Mouse (Mus musculus) forebrain, postnatal 0 days (tissue): Measurements from ENCODE around the gene Rnase4. TPM values are rescaled to one million over a fixed set of nuclear protein-coding genes. Genes with fewer than 3 reads are reported as not detected.
A peak's percentile ranks its signal among the peaks of the same experiment; 100 is the strongest.

Experiments
- ATAC-seq: fragments of 200-750 bp; cut with Nextera tagmentation; 2 replicates; pipeline ENCODE4 v1.8.0; 2017; ENCODE audit warnings: mild to moderate bottlenecking, moderate library complexity
- DNase-seq: peaks from one replicate; pipeline ENCODE4 v3.0.0-alpha.2; 2015
- H3K27ac ChIP-seq: fragments of 300-500 bp; sonication (generic); 2 replicates; pipeline ENCODE4 v1.5.1; 2014; ENCODE audit warnings: low read depth, mild to moderate bottlenecking, antibody characterized with exemption, low read length, moderate library complexity, mixed read lengths
- H3K27me3 ChIP-seq: fragments of 300-500 bp; sonication (generic); 2 replicates; pipeline ENCODE4 v1.6.1; 2014; ENCODE audit warnings: mild to moderate bottlenecking, low read length, mixed read lengths; ENCODE audit not compliant: insufficient read depth
- H3K36me3 ChIP-seq: fragments of 300-500 bp; sonication (generic); 2 replicates; pipeline ENCODE4 v1.6.1; 2014; ENCODE audit warnings: mild to moderate bottlenecking, moderate library complexity; ENCODE audit not compliant: insufficient read depth
- H3K4me1 ChIP-seq: fragments of 300-500 bp; sonication (generic); 2 replicates; pipeline ENCODE4 v1.6.1; 2014; ENCODE audit warnings: antibody characterized with exemption; ENCODE audit not compliant: insufficient read depth
- H3K4me2 ChIP-seq: fragments of 300-500 bp; sonication (generic); 2 replicates; pipeline ENCODE4 v1.6.1; 2014; ENCODE audit warnings: low read depth, mild to moderate bottlenecking, moderate library complexity
- H3K4me3 ChIP-seq: fragments of 300-500 bp; sonication (generic); 2 replicates; pipeline ENCODE4 v1.5.1; 2014; ENCODE audit warnings: low read depth, low read length, mixed read lengths
- H3K9ac ChIP-seq: fragments of 300-500 bp; sonication (generic); 2 replicates; pipeline ENCODE4 v1.6.1; 2014; ENCODE audit warnings: mild to moderate bottlenecking
- H3K9me3 ChIP-seq: fragments of 300-500 bp; sonication (generic); 2 replicates; pipeline ENCODE4 v1.6.1; 2016; ENCODE audit warnings: low read length
- CTCF ChIP-seq: sonication (generic); IDR thresholded peaks from 2 replicates; pipeline ENCODE4 v1.5.1; 2016; ENCODE audit warnings: antibody characterized with exemption, control low read depth, low read depth
- WGBS: fragments of 180-500 bp; shearing (Covaris S2); extraction: QIAGEN DNeasy Blood & Tissue Kit; methylation state at CpG from one replicate; pipeline ENCODE4 v1.1.7; 2014; 5-methylcytosine and 5-hydroxymethylcytosine counted together
- polyA plus RNA-seq: library from polyadenylated mRNA; unstranded; fragments of >200 nt; fragmentation: Nextera tagmentation; extraction: Ambion mirVana; gene quantifications from 2 replicates; pipeline ENCODE4 v1.2.1, GENCODE M21; 2015
- total RNA-seq: library from RNA; depleted of rRNA; stranded (reverse); fragments of >200 nt; gene quantifications from 2 replicates; pipeline ENCODE4 v1.2.3, GENCODE M21; 2014

The Rnase4 gene
- total and polyA plus RNA-seq, 2 experiments from 2014 or later = 16.3 to 27.7 TPM

- under 1% methylated on average over 23 of the region's 23 CpGs for WGBS
- H3K27me3 ChIP-seq = no peaks in the 10 kb centered on the region
- H3K4me3 ChIP-seq = peak overlapping the region; percentile 63
- peak overlapping the region; percentile 65 for H3K9ac ChIP-seq
- no peaks in the 10 kb centered on the region for H3K36me3 ChIP-seq
- H3K9me3 ChIP-seq = no peaks in the 10 kb centered on the region
- ATAC-seq (peak; percentile 27), DNase-seq (peak; percentile 86)
- H3K4me1 ChIP-seq = no peaks in the 10 kb centered on the region
- H3K27ac ChIP-seq = peak overlapping the region; percentile 83
- no peak for TF ChIP-seq CTCF
- peak overlapping the region; percentile 68 for H3K4me2 ChIP-seq
These were observed 2.5 kb upstream of the Rnase4 start for GRCm38 (mm10) chr14:51088166-51088969.

- Histone ChIP-seq H3K4me3 (peak overlapping the region; percentile 63), H3K4me1 (no peaks in the 10 kb centered on the region), H3K27ac (peak overlapping the region; percentile 83), H3K9ac (peak overlapping the region; percentile 65), H3K4me2 (peak overlapping the region; percentile 68), H3K27me3 (no peaks in the 10 kb centered on the region), H3K9me3 (no peaks in the 10 kb centered on the region), H3K36me3 (no peaks in the 10 kb centered on the region)
- under 1% methylated on average over 34 of the region's 34 CpGs for WGBS
- ATAC-seq (peak; percentile 94), DNase-seq (peak; percentile 98)
- TF ChIP-seq CTCF = no peak
These were observed 1.8 kb upstream of the Rnase4 start for GRCm38 (mm10) chr14:51088970-51089673.

GRCm38 (mm10) chr14:51089674-51090076, 1.2 kb upstream of the Rnase4 start:
- TF ChIP-seq CTCF = no peak

GRCm38 (mm10) chr14:51090077-51090781, 648 bp upstream of the Rnase4 start:
- DNase-seq = peak; percentile 93
- Histone ChIP-seq H3K4me2 (peak overlapping the region; percentile 68), H3K9ac (peak overlapping the region; percentile 65), H3K27ac (peak overlapping the region; percentile 82), H3K36me3 (no peaks in the 10 kb centered on the region), H3K9me3 (no peaks in the 10 kb centered on the region), H3K27me3 (no peaks in the 10 kb centered on the region), H3K4me3 (peak overlapping the region; percentile 63), H3K4me1 (no peaks in the 10 kb centered on the region)
- ATAC-seq = peak; percentile 57
- no peak for TF ChIP-seq CTCF
- WGBS = under 1% methylated on average over 27 of the region's 27 CpGs

More at GRCm38 (mm10) chr14:51089674-51090076, 1.2 kb upstream of the Rnase4 start:
- Histone ChIP-seq H3K27me3 (no peaks in the 10 kb centered on the region), H3K36me3 (no peaks in the 10 kb centered on the region), H3K4me1 (no peaks in the 10 kb centered on the region), H3K27ac (peak overlapping the region; percentile 82), H3K9ac (peak overlapping the region; percentile 65), H3K4me3 (peak overlapping the region; percentile 63), H3K4me2 (peak overlapping the region; percentile 68), H3K9me3 (no peaks in the 10 kb centered on the region)
- DNase-seq (no peak), ATAC-seq (no peak)
- WGBS = under 1% methylated on average over 15 of the region's 15 CpGs

- ATAC-seq (no peak), DNase-seq (no peak)
- no peaks in the 10 kb centered on the region for H3K36me3 ChIP-seq
- H3K4me2 ChIP-seq = peak overlapping the region; percentile 68
- H3K9ac ChIP-seq = no peak overlapping the region
- H3K27me3 ChIP-seq = no peaks in the 10 kb centered on the region
- no peak for TF ChIP-seq CTCF
- no peaks in the 10 kb centered on the region for H3K9me3 ChIP-seq
- H3K4me1 ChIP-seq = no peaks in the 10 kb centered on the region
- WGBS = 45% methylated on average over 8 of the region's 8 CpGs
- peak overlapping the region; percentile 63 for H3K4me3 ChIP-seq
- no peak overlapping the region for H3K27ac ChIP-seq
These were observed 1.3 kb downstream of the Rnase4 start for GRCm38 (mm10) chr14:51092073-51092620.

- Histone ChIP-seq H3K27ac (no peak overlapping the region), H3K36me3 (no peaks in the 10 kb centered on the region), H3K4me1 (no peaks in the 10 kb centered on the region), H3K9ac (no peak overlapping the region), H3K4me3 (no peak overlapping the region), H3K4me2 (no peak overlapping the region), H3K27me3 (no peaks in the 10 kb centered on the region), H3K9me3 (no peaks in the 10 kb centered on the region)
- ATAC-seq (no peak), DNase-seq (no peak)
- no peak for TF ChIP-seq CTCF
- 36% methylated on average over 3 of the region's 3 CpGs for WGBS
These were observed 2.6 kb downstream of the Rnase4 start for GRCm38 (mm10) chr14:51093496-51093895.
